Mouse (Mus musculus) hindbrain, embryonic 11.5 days (tissue): ENCODE data around the gene 2300002M23Rik. TPM values are rescaled to one million over a fixed set of nuclear protein-coding genes. Genes with fewer than 3 reads are reported as not detected.
A peak's percentile ranks its signal among the peaks of the same experiment; 100 is the strongest.

Experiments used
- ATAC-seq: fragments of 200-750 bp; cut with Nextera tagmentation; 2 replicates; pipeline ENCODE4 v1.8.0; 2017; ENCODE audit warnings: mild to moderate bottlenecking, moderate TSS enrichment, moderate library complexity; ENCODE audit not compliant: low FRiP score
- DNase-seq: peaks from one replicate; pipeline ENCODE4 v3.0.0-alpha.2; 2015; ENCODE audit warnings: low spot score
- H3K27ac ChIP-seq: fragments of 300-500 bp; sonication (generic); 2 replicates; pipeline ENCODE4 v1.5.1; 2014; ENCODE audit warnings: mild to moderate bottlenecking, low read depth, low read length
- H3K27me3 ChIP-seq: fragments of 300-500 bp; sonication (generic); 2 replicates; pipeline ENCODE4 v1.6.1; 2014; ENCODE audit warnings: mild to moderate bottlenecking, low read length, moderate library complexity, mixed read lengths; ENCODE audit not compliant: control insufficient read depth, insufficient read depth
- H3K36me3 ChIP-seq: fragments of 300-500 bp; sonication (generic); 2 replicates; pipeline ENCODE4 v1.6.1; 2014; ENCODE audit warnings: mild to moderate bottlenecking, low read length, moderate library complexity, mixed read lengths; ENCODE audit not compliant: control insufficient read depth, insufficient read depth
- H3K4me1 ChIP-seq: fragments of 300-500 bp; sonication (generic); replicated peaks from 2 replicates; pipeline ENCODE4 v1.6.1; 2014; ENCODE audit warnings: low read length, mixed read lengths; ENCODE audit not compliant: control insufficient read depth, insufficient read depth
- H3K4me2 ChIP-seq: fragments of 300-500 bp; sonication (generic); replicated peaks from 2 replicates; pipeline ENCODE4 v1.6.1; 2014; ENCODE audit warnings: mild to moderate bottlenecking, low read depth, low read length
- H3K4me3 ChIP-seq: fragments of 300-500 bp; sonication (generic); 2 replicates; pipeline ENCODE4 v1.5.1; 2014; ENCODE audit warnings: low read depth, low read length
- H3K9ac ChIP-seq: fragments of 300-500 bp; sonication (generic); 2 replicates; pipeline ENCODE4 v1.6.1; 2014; ENCODE audit warnings: low read depth, low read length
- H3K9me3 ChIP-seq: fragments of 300-500 bp; sonication (generic); 2 replicates; pipeline ENCODE4 v1.6.1; 2016; ENCODE audit warnings: low read length; ENCODE audit not compliant: control insufficient read depth
- WGBS: fragments of 180-500 bp; shearing (Covaris S2); extraction: QIAGEN DNeasy Blood & Tissue Kit; methylation state at CpG from one replicate; pipeline ENCODE4 v1.1.7; 2014; 5-methylcytosine and 5-hydroxymethylcytosine counted together
- polyA plus RNA-seq: library from polyadenylated mRNA; unstranded; fragments of >200 nt; fragmentation: Nextera tagmentation; extraction: Ambion mirVana; gene quantifications from 2 replicates; pipeline ENCODE4 v1.2.1, GENCODE M21; 2014

2300002M23Rik gene
- polyA plus RNA-seq, 1 experiment from 2014 or later, result not detected

- 4% methylated on average over 28 of the region's 28 CpGs for WGBS
- Histone ChIP-seq H3K9ac (0 out of 2 replicates have a peak overlapping the region, but pooled peaks have one; percentile 31), H3K27ac (no peak overlapping the region), H3K9me3 (no peaks in the 10 kb centered on the region), H3K36me3 (no peaks in the 10 kb centered on the region), H3K4me1 (peaks cover 9% of the 10 kb centered on the region; the same call in 1 of the 2 replicates), H3K4me3 (peak overlapping the region; percentile 21; the same call in 1 of the 2 replicates), H3K27me3 (peaks cover 9% of the 10 kb centered on the region; the same call in 1 of the 2 replicates), H3K4me2 (peak overlapping the region; percentile 50)
- DNase-seq (peak; percentile 51), ATAC-seq (peak; percentile 51; the same call in 1 of the 2 replicates)
Measured at GRCm38 (mm10) chr17:35569091-35569944, 2.1 kb downstream of the 2300002M23Rik start.

- no peak overlapping the region for H3K4me2 ChIP-seq
- no peaks in the 10 kb centered on the region for H3K36me3 ChIP-seq
- WGBS, result 68% methylated on average over 14 of the region's 14 CpGs
- H3K4me1 ChIP-seq, result peaks cover 9% of the 10 kb centered on the region; the same call in 1 of the 2 replicates
- no peak overlapping the region for H3K9ac ChIP-seq
- no peak overlapping the region for H3K4me3 ChIP-seq
- DNase-seq (no peak), ATAC-seq (no peak)
- peaks cover 9% of the 10 kb centered on the region; the same call in 1 of the 2 replicates for H3K27me3 ChIP-seq
- H3K9me3 ChIP-seq, result no peaks in the 10 kb centered on the region
- no peak overlapping the region for H3K27ac ChIP-seq
Measured at GRCm38 (mm10) chr17:35570836-35571235, 3.6 kb downstream of the 2300002M23Rik start.

GRCm38 (mm10) chr17:35571477-35571876 is 4.2 kb downstream of the 2300002M23Rik start:
- WGBS, result 95% methylated on average over 7 of the region's 7 CpGs
- Histone ChIP-seq H3K36me3 (no peaks in the 10 kb centered on the region), H3K9ac (no peak overlapping the region), H3K27ac (no peak overlapping the region), H3K4me1 (peaks cover 9% of the 10 kb centered on the region; the same call in 1 of the 2 replicates), H3K27me3 (peaks cover 9% of the 10 kb centered on the region; the same call in 1 of the 2 replicates), H3K4me3 (no peak overlapping the region), H3K9me3 (no peaks in the 10 kb centered on the region), H3K4me2 (no peak overlapping the region)
- DNase-seq, result no peak
- no peak for ATAC-seq

- no peaks in the 10 kb centered on the region for H3K27me3 ChIP-seq
- H3K4me3 ChIP-seq, result no peak overlapping the region
- no peaks in the 10 kb centered on the region for H3K36me3 ChIP-seq
- ATAC-seq, result no peak
- H3K9ac ChIP-seq, result no peak overlapping the region
- WGBS, result 23% methylated on average over 6 of the region's 6 CpGs
- H3K4me1 ChIP-seq, result no peaks in the 10 kb centered on the region
- peak; percentile 89 for DNase-seq
- no peak overlapping the region for H3K4me2 ChIP-seq
- H3K9me3 ChIP-seq, result no peaks in the 10 kb centered on the region
- no peak overlapping the region for H3K27ac ChIP-seq
Measured at GRCm38 (mm10) chr17:35578211-35578610, 11.0 kb downstream of the 2300002M23Rik start.

GRCm38 (mm10) chr17:35582900-35583299 is 15.7 kb downstream of the 2300002M23Rik start:
- H3K9me3 ChIP-seq, result no peaks in the 10 kb centered on the region
- H3K27ac ChIP-seq, result no peak overlapping the region
- H3K9ac ChIP-seq, result no peak overlapping the region
- DNase-seq, result no peak
- no peaks in the 10 kb centered on the region for H3K4me1 ChIP-seq
- H3K36me3 ChIP-seq, result no peaks in the 10 kb centered on the region
- H3K4me2 ChIP-seq, result no peak overlapping the region
- H3K4me3 ChIP-seq, result no peak overlapping the region
- no peaks in the 10 kb centered on the region; the same call in 1 of the 2 replicates for H3K27me3 ChIP-seq
- 93% methylated on average over 1 of the region's 1 CpGs for WGBS
- ATAC-seq, result no peak

GRCm38 (mm10) chr17:35584330-35584937 is 17.2 kb downstream of the 2300002M23Rik start:
- Histone ChIP-seq H3K9ac (no peak overlapping the region), H3K36me3 (no peaks in the 10 kb centered on the region), H3K4me1 (no peaks in the 10 kb centered on the region), H3K9me3 (no peaks in the 10 kb centered on the region), H3K4me3 (no peak overlapping the region), H3K27ac (no peak overlapping the region), H3K4me2 (0 out of 2 replicates have a peak overlapping the region, but pooled peaks have one; percentile 9), H3K27me3 (no peaks in the 10 kb centered on the region; the same call in 1 of the 2 replicates)
- DNase-seq (peak; percentile 91), ATAC-seq (peak; percentile 59)
- WGBS, result 17% methylated on average over 16 of the region's 16 CpGs

GRCm38 (mm10) chr17:35587291-35587690 is 20.0 kb downstream of the 2300002M23Rik start:
- WGBS, result 84% methylated on average over 1 of the region's 1 CpGs
- DNase-seq (no peak), ATAC-seq (no peak)
- no peaks in the 10 kb centered on the region for H3K36me3 ChIP-seq
- H3K9ac ChIP-seq, result no peak overlapping the region
- no peaks in the 10 kb centered on the region for H3K4me1 ChIP-seq
- H3K27ac ChIP-seq, result no peak overlapping the region
- no peak overlapping the region for H3K4me3 ChIP-seq
- H3K9me3 ChIP-seq, result no peaks in the 10 kb centered on the region
- H3K27me3 ChIP-seq, result no peaks in the 10 kb centered on the region; the same call in 1 of the 2 replicates
- H3K4me2 ChIP-seq, result no peak overlapping the region

- Histone ChIP-seq H3K4me3 (no peak overlapping the region), H3K9ac (no peak overlapping the region), H3K4me2 (no peak overlapping the region), H3K27ac (no peak overlapping the region), H3K27me3 (no peaks in the 10 kb centered on the region; the same call in 1 of the 2 replicates), H3K4me1 (no peaks in the 10 kb centered on the region), H3K9me3 (no peaks in the 10 kb centered on the region), H3K36me3 (no peaks in the 10 kb centered on the region)
- ATAC-seq (no peak), DNase-seq (no peak)
- 20% methylated on average over 4 of the region's 4 CpGs for WGBS
Measured at GRCm38 (mm10) chr17:35588387-35588786, 21.1 kb downstream of the 2300002M23Rik start.
